Mouse (Mus musculus) intestine, embryonic 14.5 days (tissue): Measurements from ENCODE around the gene Itm2b. TPM values are rescaled to one million over a fixed set of nuclear protein-coding genes. Genes with fewer than 3 reads are reported as not detected.

ENCODE experiments used
- ATAC-seq: fragments of 200-750 bp; cut with Nextera tagmentation; replicated peaks from 2 replicates; pipeline ENCODE4 v1.8.0; 2017; ENCODE audit warnings: low read depth, moderate number of reproducible peaks, moderate TSS enrichment, moderate library complexity; ENCODE audit not compliant: low FRiP score, low TSS enrichment
- DNase-seq: peaks from one replicate; pipeline ENCODE4 v3.0.0-alpha.2; 2018; ENCODE audit warnings: low spot score
- H3K27ac ChIP-seq: fragments of 300-500 bp; sonication (generic); 2 replicates; pipeline ENCODE4 v1.5.1; 2014; ENCODE audit warnings: low read depth, mild to moderate bottlenecking, control low read depth
- H3K27me3 ChIP-seq: fragments of 300-500 bp; sonication (generic); replicated peaks from 2 replicates; pipeline ENCODE4 v1.6.1; 2014; ENCODE audit warnings: low read length, control low read depth; ENCODE audit not compliant: control insufficient read depth, insufficient read depth
- H3K36me3 ChIP-seq: fragments of 300-500 bp; sonication (generic); 2 replicates; pipeline ENCODE4 v1.6.1; 2014; ENCODE audit warnings: low read length, control low read depth; ENCODE audit not compliant: control insufficient read depth, insufficient read depth
- H3K4me1 ChIP-seq: fragments of 300-500 bp; sonication (generic); replicated peaks from 2 replicates; pipeline ENCODE4 v1.6.1; 2014; ENCODE audit warnings: low read length, control low read depth, mixed read lengths; ENCODE audit not compliant: control insufficient read depth, insufficient read depth
- H3K4me2 ChIP-seq: fragments of 300-500 bp; sonication (generic); 2 replicates; pipeline ENCODE4 v1.6.1; 2014; ENCODE audit warnings: low read length
- H3K4me3 ChIP-seq: fragments of 300-500 bp; sonication (generic); 2 replicates; pipeline ENCODE4 v1.5.1; 2014; ENCODE audit warnings: low read depth, low read length, control low read depth, mixed read lengths
- H3K9ac ChIP-seq: fragments of 300-500 bp; sonication (generic); 2 replicates; pipeline ENCODE4 v1.6.1; 2014; ENCODE audit warnings: mild to moderate bottlenecking, low read length
- H3K9me3 ChIP-seq: fragments of 300-500 bp; sonication (generic); 2 replicates; pipeline ENCODE4 v1.6.1; 2016; ENCODE audit warnings: low read length, control low read depth; ENCODE audit not compliant: control insufficient read depth
- WGBS: fragments of 180-500 bp; shearing (Covaris S2); extraction: QIAGEN DNeasy Blood & Tissue Kit; methylation state at CpG from one replicate; pipeline ENCODE4 v1.1.7; 2014; 5-methylcytosine and 5-hydroxymethylcytosine counted together
- polyA plus RNA-seq: library from polyadenylated mRNA; unstranded; fragments of >200 nt; fragmentation: Nextera tagmentation; extraction: Ambion mirVana; gene quantifications from 2 replicates; pipeline ENCODE4 v1.2.1, GENCODE M21; 2014

Itm2b gene
- polyA plus RNA-seq, 1 experiment from 2014 or later, result 606 TPM

DNA sequence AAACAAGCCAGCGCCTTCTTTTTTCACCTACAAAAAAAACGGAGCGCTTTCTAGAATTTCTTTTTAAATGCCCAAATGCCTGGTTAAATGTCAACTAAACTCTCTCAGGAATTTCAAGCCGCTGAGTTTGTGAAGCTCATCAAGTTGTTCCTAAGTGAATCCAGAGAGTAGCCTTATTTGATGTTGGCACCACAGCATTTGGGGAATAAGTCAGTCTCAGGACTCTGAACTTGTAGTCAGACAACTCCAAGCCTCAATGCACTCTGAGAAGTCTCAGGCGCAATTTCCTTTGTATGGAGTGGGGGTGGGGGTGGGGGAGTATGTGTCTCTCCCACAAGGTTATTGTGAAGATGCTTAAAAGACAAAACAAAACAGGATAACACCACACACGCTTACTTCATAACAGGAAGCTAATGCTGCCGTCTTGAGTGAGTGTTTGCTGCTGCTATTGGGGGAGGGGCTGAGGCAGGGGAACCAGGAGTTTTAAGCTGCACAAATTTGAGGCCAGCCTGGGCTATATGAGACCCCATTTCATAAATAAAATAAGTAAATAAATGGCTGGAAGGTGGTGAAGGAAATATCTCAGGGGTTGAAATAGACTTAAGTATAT, 35.9 kb downstream of the Itm2b start:
- Histone ChIP-seq H3K9ac (no peak overlapping the region), H3K27me3 (no peaks in the 10 kb centered on the region), H3K4me1 (no peaks in the 10 kb centered on the region), H3K36me3 (no peaks in the 10 kb centered on the region), H3K27ac (no peak overlapping the region), H3K4me3 (no peak overlapping the region), H3K4me2 (no peak overlapping the region), H3K9me3 (no peaks in the 10 kb centered on the region)
- 62% methylated on average over 7 of the region's 7 CpGs for WGBS
- ATAC-seq (no peak), DNase-seq (no peak)

DNA sequence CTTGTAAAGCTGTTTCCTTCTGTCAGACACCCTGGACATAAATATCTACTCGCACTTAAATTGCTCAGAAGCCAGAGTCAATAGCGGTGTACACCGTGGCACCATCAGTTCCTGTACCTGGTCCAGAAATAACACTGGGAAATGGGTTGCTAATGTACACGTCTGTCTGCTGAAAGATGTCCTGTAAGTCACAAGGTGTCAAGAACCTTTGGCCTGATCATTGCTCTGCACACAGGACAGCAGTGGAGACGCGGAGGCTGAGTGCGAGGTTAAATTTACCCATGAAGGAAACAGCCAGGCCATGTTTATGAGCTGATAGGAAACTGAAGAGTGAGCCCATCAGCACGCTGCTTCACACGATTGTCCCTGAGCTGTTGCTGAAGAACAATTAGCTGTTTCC, 37.8 kb downstream of the Itm2b start:
- no peak overlapping the region for H3K9ac ChIP-seq
- no peak overlapping the region for H3K4me3 ChIP-seq
- H3K36me3 ChIP-seq, result no peaks in the 10 kb centered on the region
- ATAC-seq (no peak), DNase-seq (no peak)
- no peak overlapping the region for H3K4me2 ChIP-seq
- no peaks in the 10 kb centered on the region for H3K27me3 ChIP-seq
- 70% methylated on average over 9 of the region's 9 CpGs for WGBS
- H3K4me1 ChIP-seq, result no peaks in the 10 kb centered on the region
- H3K9me3 ChIP-seq, result no peaks in the 10 kb centered on the region
- H3K27ac ChIP-seq, result no peak overlapping the region

DNA sequence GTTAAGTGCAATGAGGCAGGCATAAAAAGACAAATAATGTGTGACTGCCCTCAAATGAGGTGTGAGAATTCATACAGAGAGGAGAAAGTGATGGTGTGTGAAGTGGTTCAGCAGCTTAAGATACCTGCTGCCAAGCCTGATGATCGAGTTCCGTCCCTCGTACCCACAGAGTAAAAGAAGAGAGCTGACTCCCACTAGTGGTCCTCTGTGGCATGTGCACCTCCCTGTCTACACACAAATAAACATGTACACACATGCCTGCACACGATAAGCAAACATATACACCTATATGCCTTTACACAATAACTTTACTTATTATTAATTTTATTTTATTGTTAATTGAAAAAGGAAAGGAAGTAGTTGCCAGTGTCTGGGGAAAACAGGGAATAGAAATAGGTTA, 39.5 kb downstream of the Itm2b start:
- H3K27me3 ChIP-seq, result no peaks in the 10 kb centered on the region
- no peaks in the 10 kb centered on the region for H3K36me3 ChIP-seq
- no peak overlapping the region for H3K4me3 ChIP-seq
- WGBS, result 90% methylated on average over 4 of the region's 4 CpGs
- no peak for DNase-seq
- H3K9ac ChIP-seq, result no peak overlapping the region
- no peaks in the 10 kb centered on the region for H3K4me1 ChIP-seq
- no peaks in the 10 kb centered on the region for H3K9me3 ChIP-seq
- H3K27ac ChIP-seq, result no peak overlapping the region
- H3K4me2 ChIP-seq, result no peak overlapping the region
- ATAC-seq, result no peak

DNA sequence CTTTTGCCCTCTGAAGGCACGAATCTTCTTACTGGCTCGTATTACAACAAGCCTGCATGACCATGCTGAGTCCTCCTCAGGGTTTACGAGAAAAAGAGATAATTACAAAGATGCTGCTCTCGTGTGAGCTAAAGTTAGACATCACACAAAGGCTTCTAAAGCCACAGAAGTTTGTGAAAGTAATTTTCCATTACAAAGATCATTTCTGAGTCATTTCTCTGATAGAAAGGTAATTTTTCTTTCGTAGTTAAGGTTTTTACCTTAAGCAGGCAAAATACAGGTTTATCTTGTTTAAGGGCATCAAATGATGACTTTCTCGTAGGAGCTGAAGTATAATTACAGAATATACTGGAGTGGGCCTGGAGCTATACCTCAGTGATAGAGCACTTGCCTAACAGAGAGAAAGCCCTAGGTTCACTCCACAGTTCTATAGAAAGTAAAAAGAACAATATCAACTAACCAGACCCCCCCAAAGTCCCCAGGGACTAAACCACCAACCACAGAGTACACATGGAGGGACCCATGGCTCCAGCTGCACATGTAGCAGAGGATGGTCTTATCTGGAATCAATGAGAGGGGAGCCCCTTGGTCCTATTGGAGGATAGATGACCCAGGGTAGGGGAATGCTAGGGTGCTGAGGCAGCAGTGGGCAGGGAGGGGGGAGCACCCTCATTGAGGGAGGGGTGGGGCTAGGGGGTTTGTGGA, 44.9 kb downstream of the Itm2b start:
- Histone ChIP-seq H3K4me3 (no peak overlapping the region), H3K4me1 (no peaks in the 10 kb centered on the region), H3K4me2 (no peak overlapping the region), H3K27ac (no peak overlapping the region), H3K9ac (no peak overlapping the region), H3K9me3 (no peaks in the 10 kb centered on the region), H3K36me3 (no peaks in the 10 kb centered on the region), H3K27me3 (no peaks in the 10 kb centered on the region)
- no peak for DNase-seq
- WGBS, result 62% methylated on average over 6 of the region's 6 CpGs
- no peak for ATAC-seq

DNA sequence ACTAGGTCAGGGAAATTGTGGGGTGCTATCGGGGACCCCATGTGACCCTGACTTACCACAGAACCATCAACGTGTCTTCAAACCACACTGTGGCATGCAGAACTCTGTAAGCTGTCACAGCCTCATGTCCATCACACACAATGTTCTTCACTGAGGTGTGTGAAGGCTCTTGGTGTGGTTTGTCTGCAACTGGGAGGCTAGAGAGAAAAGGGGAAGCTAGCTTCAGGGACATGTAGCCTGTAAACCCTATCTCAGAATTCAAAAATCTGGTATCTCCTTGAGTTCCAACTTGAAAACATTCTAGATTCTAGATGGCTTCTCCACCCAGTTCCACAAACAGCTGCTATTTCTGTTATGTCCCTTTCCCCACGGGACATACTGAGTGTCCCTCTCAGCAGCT, 45.5 kb downstream of the Itm2b start:
- Histone ChIP-seq H3K9me3 (no peaks in the 10 kb centered on the region), H3K27me3 (no peaks in the 10 kb centered on the region), H3K4me1 (no peaks in the 10 kb centered on the region), H3K9ac (no peak overlapping the region), H3K27ac (no peak overlapping the region), H3K4me3 (no peak overlapping the region), H3K36me3 (no peaks in the 10 kb centered on the region), H3K4me2 (no peak overlapping the region)
- no peak for ATAC-seq
- 77% methylated on average over 3 of the region's 3 CpGs for WGBS
- DNase-seq, result no peak

DNA sequence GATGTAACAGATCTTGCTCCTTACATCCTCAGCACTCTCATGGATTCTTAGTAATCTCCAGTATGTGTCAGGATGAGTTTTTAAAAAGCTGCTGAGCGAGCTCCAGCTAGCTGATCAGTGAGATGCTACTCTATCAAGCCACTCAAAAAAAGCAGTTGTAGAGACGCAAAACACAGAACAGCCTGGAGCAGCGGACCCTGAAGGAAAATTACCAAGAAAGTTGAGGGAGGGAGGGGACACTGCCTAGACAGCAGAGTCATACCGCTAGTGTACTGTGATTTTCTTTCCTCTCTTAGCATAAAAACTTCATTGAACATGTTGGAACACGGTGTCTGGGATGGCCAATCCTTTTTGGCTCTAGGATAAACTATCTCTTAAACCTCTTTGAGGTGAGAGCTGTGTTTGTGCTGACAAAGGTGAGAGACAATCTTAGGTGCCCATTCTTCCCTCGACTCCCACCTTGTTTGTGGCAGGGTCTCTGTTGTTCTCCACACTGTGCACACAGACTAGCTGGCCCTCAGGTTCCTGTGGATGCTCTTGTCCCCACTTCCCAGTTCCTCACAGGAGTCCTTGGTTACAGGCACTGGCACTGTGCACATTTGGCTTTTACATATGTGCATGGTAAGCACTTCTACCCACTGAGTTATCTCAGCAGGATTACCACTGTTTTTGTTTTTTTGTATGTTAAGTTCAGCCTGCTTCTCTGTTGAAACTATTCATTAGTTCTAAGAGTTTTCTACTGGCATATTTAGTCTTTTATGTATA, 48.6 kb downstream of the Itm2b start:
- no peak for ATAC-seq
- no peak for DNase-seq
- Histone ChIP-seq H3K27me3 (no peaks in the 10 kb centered on the region), H3K9me3 (no peaks in the 10 kb centered on the region), H3K4me3 (no peak overlapping the region), H3K36me3 (no peaks in the 10 kb centered on the region), H3K9ac (no peak overlapping the region), H3K4me1 (no peaks in the 10 kb centered on the region), H3K4me2 (no peak overlapping the region), H3K27ac (no peak overlapping the region)
- WGBS, result 78% methylated on average over 6 of the region's 6 CpGs

DNA sequence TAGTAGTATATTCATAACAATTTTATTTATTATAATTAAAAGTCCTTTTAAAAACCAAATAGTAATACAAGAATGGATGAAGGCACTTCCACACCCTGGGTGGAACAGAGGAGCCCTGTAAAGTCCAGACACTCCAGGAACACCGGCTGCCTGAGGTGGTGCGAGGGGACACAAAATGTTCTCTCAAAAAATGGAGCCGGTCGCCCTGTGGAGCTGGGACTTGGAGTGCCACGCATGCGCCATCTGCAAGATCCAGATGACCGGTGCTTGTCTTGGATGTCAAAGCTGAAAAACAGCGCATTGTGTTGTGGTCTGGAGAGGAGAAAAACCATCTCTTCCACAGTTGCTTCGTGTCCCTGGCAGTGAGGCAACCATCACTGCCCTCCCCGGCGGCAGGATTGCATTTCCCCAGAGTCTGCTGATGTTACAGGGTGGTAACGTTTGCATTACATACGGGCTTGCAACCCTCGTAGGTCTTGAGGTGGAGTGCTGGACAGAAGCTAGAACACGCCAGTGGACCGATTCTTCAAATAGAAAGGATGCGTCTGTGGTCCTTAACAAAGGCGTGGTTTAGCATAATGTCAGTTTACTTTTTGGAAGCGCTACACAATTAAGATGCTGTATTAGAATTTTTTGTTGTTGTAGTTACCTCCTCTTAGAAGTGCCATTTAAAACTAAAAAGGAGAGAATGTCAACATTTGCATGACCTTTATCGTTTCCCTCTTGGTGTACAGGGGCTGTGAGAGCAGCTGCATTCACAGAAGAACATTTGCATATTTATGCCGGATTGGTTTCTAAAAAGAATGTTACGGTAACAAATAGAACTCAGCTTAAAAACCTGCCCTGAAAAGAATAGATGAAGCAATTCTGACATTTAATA, 49.9 kb downstream of the Itm2b start:
- Histone ChIP-seq H3K4me2 (no peak overlapping the region), H3K36me3 (no peaks in the 10 kb centered on the region), H3K4me1 (no peaks in the 10 kb centered on the region), H3K9me3 (no peaks in the 10 kb centered on the region), H3K27ac (no peak overlapping the region), H3K9ac (no peak overlapping the region), H3K4me3 (no peak overlapping the region), H3K27me3 (no peaks in the 10 kb centered on the region)
- ATAC-seq (no peak), DNase-seq (no peak)
- 77% methylated on average over 22 of the region's 22 CpGs for WGBS

DNA sequence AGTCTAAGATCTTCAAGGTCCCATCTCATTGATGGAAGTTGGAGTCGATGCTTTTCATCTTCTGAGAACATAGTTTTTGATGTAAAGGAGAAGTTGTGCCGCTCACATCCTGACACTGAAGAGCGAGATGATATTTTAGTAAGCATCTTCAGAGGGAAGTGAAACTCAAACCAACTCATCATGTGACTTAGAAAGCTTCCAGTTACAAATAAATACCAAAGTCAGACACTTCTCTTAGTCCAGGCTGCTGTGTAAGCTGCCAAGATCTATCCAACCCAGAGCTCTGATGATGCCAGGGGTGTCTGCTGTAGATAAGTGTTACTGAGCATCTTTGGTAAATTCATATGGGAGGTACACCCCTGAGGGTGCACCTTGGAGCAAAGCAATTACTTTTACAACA, 51.2 kb downstream of the Itm2b start:
- no peak overlapping the region for H3K9ac ChIP-seq
- H3K27ac ChIP-seq, result no peak overlapping the region
- ATAC-seq, result no peak
- H3K4me2 ChIP-seq, result no peak overlapping the region
- no peak overlapping the region for H3K4me3 ChIP-seq
- H3K4me1 ChIP-seq, result no peaks in the 10 kb centered on the region
- H3K36me3 ChIP-seq, result no peaks in the 10 kb centered on the region
- no peaks in the 10 kb centered on the region for H3K27me3 ChIP-seq
- DNase-seq, result no peak
- no peaks in the 10 kb centered on the region for H3K9me3 ChIP-seq
- 85% methylated on average over 3 of the region's 3 CpGs for WGBS
